Mouse (Mus musculus) induced T-regulatory cell, adult 2 months (primary cell): ENCODE results near the gene Hspa12b.
"Not testable (repeated sequence)": the region's sequence is repeated elsewhere in the genome, so short reads cannot be mapped to it uniquely, and the experiment has no call there.

Experiments
- DNase-seq: peaks from one replicate; pipeline ENCODE4 v3.0.0-alpha.2; 2012; ENCODE audit warnings: low read depth

The Hspa12b gene

DNA sequence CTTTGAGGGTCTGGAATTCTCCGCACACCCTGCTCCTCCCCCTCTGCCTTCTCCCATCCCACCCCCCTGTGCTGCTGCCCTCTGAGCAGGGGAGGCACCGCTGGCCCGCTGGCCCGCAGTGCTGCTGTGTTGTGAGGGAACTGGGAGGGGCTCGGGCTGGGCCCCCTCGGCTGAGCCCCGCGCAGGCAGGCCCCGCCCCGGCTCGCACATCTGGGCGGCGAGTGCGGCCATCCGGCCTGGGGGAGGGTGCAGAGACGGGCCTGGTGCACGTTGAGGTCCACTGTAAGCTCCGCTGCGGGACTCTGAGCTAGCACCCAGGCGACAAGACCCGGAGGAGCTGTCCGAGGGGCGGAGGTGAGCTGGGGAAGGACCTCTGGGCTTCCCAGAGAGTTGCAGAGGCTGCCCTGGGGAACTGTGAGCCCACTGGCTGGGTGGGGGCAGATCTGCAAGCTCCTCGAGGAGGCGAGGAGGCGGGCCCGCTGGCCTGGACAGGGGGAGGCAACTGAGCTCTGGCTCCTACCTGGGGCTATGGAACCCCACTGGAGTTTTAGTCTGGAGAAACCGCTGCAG is at the start of gene Hspa12b:
TSS of gene Hspa12b (plus strand) at position 120 of the 570 bp plus-strand sequence.
- DNase-seq: no peak

DNA sequence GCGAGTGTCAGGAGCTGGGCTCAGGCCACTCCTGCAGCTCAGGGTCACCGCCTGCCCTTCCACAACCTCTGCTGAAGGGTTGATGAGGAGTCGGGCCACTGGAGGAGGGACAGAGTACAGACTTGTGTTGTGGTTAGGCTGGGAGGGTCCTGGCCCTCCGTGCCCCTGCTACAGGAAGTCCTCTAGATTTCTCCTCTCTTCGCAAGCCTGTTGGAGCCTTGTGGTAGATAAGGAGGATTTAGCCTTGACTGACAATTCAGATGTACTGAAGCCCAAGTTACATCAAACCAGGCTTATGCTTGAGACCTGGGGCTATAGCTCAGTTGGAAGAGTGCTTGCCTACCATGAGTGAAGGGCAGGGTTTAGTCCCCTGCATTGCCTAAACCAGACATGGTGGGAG is 46.6 kb upstream of the Hspa12b start:
- no peak for DNase-seq

DNA sequence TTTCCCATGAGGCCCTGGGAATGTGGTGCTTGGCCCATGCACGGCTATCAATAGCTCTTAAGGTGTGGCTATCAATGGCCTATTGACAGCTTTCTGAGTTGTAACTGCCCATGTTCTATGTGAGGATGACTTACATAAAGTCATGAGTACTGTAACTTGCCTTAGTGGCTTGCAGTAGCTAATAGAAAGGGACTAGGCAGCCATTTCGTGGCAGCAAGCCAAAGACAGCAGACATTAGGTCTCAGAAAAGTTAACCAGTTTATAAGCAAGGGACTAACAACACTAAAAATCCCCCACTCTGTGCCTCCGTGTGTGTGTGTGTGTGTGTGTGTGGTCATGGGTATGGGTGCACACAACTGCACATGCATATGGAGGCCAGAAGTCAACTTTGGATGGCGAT is 42.9 kb upstream of the Hspa12b start:
- DNase-seq: no peak

DNA sequence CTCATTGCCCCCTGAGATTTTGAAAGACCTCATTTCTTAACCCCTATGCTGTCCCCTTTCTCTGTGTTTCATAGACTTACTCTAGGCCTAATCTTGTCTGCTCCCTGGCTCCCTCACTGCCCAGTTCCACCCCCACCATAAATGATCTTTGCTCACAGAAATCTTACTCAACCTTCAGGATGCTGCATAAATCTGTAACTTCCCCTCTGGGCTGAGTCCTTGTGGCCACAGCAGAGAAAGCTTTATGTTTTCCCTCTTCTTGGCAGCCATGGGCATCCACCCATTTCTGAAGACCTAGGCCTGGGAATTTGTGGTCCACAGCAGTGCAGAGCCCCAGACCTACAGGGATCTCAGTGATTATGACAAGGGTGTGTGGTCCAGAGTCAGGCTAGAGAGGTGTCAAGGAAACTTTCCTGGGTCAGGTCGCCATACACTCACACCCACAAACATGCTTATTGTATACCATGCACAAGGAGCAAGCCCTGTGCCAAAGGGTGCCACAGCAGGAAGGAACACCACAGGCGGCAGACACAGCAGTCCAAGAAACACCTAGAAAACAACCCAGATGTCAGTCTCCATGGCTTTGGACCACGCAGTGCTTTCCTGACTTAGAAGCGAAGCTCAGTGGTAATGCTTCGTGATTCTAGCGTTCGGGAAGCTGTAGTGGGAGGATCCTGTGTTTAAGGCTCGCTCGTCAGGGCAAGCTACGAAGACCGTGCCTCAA is 40.3 kb upstream of the Hspa12b start, which contains the start of gene Siglec1:
TSS of gene Siglec1 (minus strand) at position 99 of the 724 bp plus-strand sequence.
- DNase-seq: no peak

DNA sequence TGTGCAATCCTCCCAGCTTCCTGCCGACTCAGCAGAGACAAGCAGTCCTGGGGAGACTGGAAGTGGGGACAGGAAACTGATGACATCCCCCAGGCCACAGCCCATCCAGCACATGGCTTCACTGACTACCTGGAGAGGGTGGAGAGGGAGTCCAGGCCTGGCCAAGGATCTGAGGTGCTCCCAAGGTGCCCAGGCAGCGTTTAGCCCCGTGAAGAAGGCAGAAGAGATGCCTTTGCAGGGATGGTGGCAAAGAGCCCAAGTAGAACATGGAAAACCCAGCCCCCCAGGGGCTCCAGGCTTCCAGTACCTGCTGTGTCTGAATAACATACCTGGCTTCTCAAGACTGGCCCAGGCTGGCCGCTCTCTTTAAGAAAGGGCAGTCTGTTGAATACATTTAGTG is 38.5 kb upstream of the Hspa12b start:
- no peak for DNase-seq

DNA sequence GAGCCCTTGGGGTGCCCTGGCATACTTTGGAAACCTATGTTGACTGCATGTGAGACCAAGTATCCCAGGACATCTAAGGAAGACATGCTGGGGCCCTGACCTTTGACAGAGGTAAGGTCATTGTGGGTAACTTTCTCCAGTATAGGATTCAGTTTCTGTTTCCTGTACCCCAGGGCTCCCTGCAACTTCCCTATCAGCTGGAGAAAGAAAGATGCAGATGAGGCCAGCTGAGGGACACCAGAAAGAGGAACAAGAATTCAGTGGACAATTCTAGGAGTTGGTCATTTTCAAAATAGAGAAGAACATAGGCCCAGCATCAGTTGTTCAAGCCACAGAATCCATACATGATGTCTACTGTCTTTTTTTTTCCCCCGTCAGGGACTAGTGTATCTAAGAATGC is 37.4 kb upstream of the Hspa12b start:
- no peak for DNase-seq

DNA sequence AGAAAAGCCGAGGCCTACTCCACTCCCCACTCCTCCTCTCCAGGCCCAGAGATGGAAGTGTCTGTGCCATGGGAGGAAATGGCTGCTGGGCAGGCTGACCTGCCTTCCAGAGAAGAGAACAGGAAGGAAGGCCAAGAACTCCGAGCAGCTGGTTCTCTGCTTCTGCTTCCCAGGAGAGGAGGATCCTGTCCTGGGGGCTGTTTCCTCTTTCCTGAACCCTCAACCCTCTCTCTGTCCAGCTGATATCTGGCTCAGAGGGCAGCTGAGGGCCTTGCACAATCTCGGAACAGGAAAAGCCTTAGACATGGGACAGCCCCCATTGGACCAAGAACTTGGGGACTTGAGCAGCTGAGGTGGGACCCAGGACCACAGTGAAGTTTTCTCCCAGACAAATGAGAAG is 36.2 kb upstream of the Hspa12b start:
- DNase-seq: no peak

DNA sequence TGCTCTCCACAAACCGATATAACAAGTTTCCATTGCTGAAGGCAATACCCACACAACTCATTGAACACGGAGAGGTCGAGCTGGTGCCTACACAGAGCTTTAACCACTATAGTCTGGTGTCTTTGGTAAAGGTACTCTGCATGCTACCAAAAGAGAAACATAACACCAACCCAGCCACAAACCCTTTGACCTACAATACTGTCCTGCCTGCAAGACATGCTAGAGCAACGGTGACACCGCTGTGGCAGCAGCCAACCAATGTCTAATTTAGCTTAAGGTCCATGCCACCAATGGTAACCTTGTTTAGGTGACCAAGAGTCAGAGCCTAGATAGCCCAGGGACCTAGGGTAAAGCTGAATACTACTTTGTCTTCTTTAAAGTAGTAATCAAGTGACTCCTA is 33.5 kb upstream of the Hspa12b start:
- DNase-seq: no peak

DNA sequence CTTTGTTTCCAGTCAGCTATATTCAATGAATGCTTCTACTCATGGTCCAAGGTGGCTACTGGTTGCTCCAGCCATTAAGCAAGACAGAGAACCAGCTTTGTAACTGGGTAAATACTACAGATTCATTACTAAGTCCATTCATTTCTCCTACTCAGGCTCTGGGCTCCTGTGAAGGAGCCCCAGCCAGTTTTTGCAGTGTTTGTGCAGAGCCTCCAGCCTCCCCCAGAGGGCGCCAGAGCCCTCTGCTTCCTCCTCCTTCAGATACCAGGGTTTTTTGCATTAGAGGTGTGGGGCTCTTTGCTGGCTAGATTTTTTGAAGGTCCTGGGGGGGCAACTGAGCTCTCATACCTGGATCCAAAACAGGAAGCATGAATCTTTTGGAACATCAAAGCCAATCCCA is 32.3 kb upstream of the Hspa12b start:
- peak; percentile 85 for DNase-seq

DNA sequence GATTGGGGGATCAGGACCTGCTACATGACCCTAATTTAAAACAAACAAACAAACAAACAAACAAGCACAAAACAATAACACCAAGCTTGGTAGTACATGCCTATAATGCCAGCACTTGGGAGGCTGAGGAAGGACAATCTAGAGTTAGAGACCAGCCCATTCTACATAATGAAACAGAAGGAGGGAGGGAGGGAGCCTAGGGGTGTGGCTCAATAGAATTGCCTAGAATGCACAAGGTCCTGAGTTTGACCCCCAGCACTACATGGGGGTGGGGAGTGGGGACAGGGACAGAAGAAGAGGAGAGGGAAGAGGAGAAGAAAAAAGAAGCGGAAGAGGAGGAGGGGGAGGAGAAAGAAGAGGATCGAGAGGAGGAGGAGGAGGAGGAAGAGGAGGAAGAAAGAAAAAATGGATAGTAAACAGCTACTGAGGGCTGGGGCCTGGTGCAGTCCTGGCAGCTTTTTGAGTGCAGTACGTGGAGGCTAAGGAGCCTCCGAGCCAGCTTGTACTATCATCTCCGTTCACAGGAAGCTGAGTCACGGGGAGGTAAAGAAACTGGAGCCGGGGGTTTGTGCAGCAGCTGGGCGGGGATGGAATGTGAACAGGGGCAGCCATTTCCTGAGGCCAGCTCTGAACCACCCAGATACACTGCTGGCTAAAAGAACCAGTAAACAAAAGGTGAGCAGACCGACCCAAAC is 30.8 kb upstream of the Hspa12b start:
- peak; percentile 30 for DNase-seq

DNA sequence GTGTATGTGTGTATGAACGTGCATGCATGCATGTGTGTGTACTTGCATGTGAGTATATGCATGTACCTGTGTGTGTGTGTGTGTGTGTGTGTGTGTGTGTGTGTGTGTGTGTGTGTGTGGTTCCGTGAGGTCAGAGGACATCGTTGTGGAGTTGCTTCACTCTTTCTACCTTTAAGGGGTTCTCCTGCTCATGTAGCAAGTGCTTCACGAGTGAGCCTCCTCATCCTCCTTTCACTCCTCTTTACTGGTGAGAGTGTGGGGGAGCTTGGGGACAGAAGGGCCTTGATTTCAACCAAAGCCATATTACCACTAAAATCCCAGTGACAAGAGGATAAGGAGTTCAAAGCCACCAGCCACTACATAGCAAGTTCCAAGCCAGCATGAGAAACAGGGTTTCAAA is 30.0 kb upstream of the Hspa12b start:
- DNase-seq: no peak

DNA sequence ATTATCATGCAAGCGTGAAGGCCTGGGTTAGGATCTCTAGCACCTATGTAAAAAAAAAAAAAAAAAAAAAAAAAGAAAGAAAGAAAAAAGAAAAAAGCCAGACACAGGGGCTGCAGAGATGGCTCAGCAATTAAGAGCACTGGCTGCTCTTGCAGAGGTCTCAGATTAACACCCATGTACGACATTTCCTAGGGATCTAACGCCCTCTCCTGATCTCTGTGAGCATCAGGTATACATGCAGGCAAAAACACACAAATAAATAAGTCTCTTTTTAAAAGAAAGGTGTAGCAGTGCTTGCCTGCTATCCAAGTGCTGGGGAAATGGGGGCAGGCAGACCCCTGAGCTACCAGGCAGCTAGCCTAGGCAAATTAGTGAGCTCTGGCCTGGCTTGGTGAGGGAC is 25.6 kb upstream of the Hspa12b start:
- DNase-seq: no peak

DNA sequence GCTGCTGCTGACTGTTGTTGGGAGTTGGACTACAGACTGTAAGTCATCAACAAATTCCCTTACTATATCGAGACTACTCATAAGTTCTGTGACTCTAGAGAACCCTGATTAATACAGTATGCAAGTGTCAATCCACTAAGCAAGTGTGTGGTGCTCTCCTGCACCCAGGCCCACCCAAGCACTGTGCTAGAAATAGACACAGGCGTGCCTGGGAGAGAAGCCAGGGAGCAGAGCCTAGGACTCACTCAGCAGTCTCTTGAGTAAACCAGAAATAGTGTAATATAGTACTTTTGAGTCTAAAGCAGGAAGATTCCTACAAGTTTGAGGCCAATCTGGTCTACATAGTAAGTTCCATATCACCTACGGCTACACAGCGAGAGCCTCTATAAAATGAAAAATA is 23.1 kb upstream of the Hspa12b start:
- DNase-seq: no peak

DNA sequence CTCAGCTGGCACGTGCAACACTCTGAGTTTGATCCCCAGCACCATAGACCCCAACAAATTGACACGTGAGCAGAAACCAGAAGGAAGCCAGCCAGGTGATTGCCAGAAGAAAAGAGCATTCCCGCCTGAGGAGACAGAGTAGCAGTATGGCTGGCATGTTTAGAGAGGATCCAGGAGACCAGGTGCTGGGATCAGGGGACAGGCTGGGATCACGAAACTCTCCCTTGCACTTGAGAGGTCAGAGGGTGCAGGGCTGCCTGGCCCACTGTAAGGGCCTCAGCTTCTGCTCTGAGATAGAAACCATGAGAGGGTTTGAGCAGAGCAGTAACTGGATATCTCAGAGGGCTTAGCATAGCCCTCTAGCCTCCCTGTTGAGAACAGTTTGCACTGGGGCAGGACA is 22.0 kb upstream of the Hspa12b start:
- DNase-seq: not testable (repeated sequence)

DNA sequence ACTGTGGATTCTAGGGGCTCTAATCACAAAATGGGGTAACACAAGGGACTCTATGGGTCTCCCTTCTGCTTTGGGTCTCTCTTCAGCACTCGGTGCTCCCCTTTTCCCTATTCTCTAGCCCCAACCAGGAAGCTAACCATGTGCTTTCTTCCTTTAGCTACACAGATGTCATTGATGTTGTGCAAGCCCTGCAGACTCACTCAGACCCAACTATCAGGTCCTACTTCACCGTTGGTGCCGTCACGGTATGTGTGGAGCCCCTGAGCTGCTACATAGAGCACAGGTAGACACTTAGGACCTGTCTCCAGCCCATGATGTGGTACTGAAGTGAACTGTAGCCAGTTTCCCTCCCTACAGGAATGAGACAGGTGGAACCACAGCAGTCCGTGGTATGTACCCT is 21.1 kb upstream of the Hspa12b start:
- no peak for DNase-seq

DNA sequence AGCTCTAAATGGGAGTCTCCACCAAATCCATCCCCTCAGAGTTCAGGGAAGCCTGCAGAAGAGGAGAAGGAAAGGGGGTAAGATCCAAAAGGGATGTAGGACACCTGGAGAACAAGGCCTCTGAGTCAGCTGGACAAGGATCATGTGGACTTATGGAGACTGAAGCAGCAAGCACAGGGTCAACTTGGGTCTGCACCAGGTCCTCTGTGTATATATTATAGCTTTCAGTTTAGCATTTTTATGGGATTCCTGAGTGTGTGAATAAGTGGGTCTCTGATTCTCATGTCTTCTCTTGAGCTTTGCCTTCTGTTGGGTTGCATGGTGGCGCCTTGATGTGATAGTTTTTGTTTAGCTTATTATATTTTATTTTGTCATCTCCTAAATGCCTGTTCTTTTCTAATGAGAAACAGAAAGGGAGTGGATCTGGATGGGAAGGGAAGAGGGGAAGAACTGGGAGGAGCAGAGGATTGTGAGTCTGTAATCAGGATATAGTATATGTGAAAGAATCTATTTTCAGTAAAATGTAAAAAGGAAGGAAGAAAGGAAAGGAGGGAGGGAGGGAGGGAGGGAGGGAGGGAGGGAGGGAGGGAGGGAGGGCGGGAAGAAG is 8.0 kb upstream of the Hspa12b start:
- no peak for DNase-seq

DNA sequence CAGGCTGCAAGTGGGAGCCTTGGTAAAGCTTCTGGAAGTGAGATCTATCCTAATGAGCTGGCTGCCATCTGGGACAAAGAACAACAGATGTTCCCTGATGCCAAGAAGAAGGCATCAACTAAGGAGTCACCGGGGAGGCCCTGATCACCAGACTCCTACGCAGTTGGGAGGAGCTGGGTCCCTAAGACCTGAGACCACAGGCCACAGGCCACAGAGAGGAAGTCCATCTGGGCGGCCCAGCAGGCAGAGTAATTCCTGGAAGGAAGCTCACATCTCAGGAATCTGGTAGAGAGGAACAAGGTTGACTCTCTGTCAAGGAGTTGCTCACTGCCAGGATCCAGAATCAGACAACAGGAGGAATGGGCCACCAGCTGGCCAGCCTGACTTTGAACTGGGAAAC is 2.9 kb upstream of the Hspa12b start:
- DNase-seq: no peak

DNA sequence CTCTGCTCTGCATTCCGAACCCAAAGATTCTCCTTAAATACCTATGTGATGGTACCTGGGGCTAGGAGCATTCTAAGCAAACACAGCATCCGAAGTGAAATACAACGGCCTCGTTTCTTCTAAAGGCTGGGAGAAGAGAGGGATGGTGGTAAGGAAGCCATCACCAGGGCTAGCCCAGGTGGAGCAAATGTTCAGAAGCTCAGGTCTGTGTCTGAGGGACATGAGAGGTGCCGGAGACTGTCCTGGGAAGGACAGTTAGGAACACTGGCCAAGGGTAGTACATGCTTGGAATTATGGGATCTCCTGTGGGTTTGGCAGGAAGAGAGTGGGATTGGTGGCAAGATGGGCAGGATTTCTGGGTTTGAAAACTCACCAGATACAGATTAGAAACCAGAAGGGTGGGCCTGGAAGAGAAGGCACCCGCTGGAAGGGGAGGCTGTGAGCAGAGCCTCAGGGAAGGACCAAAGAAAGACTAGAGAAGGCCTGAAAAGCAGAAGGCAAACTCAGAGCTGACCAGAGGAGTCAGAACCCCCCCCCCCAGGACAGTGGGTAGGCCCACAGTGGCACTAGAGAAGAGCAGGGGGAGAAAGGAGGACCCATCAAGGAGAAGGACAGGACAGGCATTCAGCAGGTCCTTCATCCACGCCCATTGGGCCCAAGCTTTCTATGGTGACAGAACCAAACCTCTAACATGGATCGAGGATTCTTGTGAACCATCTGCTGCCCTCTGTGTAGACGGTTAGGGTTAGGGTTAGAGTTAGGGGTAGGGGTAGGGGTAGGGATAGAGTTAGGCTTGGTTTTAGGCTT is 1.7 kb upstream of the Hspa12b start:
- DNase-seq: no peak

DNA sequence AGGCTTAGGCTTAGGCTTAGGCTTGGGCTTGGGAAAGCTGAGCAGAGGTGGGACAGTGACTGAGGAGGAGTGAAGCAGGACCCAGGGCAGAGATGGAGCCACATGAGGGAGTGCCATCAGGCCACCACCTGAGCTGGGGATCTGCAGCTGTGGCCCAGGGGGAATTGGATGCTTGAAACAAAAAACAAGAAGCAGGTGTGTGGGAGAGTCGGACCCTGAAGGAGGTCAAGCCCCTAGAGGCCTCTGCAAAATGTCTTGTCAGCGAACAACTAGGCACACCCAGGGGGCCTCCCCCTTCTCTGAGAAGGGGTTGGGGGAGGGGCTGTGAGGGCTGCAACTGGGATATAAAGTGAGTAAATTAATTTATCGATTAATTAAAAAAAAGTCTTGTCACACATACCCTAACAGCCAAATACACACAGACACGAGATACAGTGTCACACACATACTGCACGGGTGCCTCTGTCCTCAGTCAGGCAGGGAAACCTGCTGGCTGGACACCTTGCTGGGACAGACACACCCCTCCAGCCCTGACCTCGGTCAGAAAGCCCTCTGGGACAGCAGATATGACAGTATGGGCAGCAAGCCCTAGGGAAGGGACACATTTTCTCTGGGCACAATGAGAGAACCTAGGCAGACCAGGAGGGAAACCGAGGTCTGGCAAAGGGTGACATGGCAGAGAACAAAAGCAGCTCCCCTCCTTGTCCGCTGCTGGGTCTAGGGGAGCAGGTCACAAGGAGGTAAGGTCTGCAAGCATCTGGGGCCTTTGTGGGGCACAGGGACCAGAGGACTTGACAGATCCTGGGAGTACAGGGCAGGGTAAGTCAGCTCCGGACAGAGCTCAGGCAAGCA is 890 bp upstream of the Hspa12b start:
- DNase-seq: no peak

DNA sequence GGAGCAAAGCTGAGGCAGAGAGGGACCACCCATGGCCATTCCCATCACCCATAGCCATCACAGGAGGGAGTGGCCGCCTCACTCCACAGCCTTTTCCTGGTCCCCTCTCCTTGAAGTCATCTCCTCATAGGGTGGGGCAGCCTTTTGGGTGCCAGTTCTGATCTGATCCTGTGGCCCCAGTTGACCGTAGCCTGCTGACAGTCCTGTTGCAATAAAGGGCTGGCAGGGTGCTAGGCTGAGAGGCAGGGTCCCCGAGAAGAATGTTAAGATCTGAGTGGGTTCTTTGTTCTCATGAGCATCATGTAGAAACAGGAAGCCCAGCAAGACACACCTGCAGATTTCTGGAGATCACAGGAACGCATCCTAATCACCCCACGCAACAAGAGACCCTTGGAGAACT is 1.1 kb downstream of the Hspa12b start:
- DNase-seq: no peak

DNA sequence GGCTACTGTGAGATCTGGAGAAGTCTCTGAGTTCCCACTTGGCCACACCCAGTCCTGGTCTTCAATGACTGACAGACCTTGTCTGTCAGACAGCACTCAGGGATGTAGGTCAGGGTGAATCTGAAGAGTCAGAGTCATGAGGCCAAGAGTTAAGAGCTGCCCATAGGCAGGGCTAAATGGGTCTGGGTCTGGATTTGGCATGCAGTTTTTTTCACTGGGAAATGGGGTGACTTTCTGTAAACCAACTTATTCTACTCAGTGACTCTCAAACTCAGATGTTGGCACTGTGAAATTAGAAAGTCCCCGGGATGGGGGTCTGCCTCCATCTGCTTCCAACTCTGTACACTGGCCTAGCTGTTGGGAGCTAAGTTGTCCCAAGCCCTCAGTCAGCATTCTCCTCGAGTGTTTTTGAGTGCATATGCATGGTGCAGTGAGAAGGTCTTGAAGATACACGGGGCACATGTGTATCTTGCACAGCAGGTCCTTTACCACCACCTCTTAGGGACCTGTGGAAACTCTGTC is 1.6 kb downstream of the Hspa12b start:
- no peak for DNase-seq
